Mouse (Mus musculus): Measurements from ENCODE around the gene Haspin. TPM values are rescaled to one million over a fixed set of nuclear protein-coding genes. Genes with fewer than 3 reads are reported as not detected.

The Haspin gene
- polyA plus RNA-seq, 1 experiment from 2014 or later: 5.3 TPM

GRCm38 (mm10) chr11:73087700-73088480 is 50.2 kb downstream of the Haspin start:
- H3K4me3 ChIP-seq (ENCODE audit: low read depth, low read length): no peak overlapping the region
- ATAC-seq (no peak), DNase-seq (no peak)
- H3K36me3 ChIP-seq (replicated peaks; ENCODE audit: insufficient read depth, low read length): no peaks in the 10 kb centered on the region
- H3K27ac ChIP-seq (ENCODE audit: low read depth): no peak overlapping the region
- WGBS (ENCODE audit: insufficient replicate concordance): 57% methylated on average over 6 of the region's 6 CpGs
- no peaks in the 10 kb centered on the region for H3K27me3 ChIP-seq (ENCODE audit: insufficient read depth, low read length)
- no peak for TF ChIP-seq EP300 (IDR thresholded peaks at IDR 0.05; ENCODE audit: low read depth)
- no peak for TF ChIP-seq CTCF (IDR thresholded peaks at IDR 0.05; ENCODE audit: low read depth)
- H3K9ac ChIP-seq (replicated peaks): no peak overlapping the region
- peaks cover 13% of the 10 kb centered on the region for H3K4me1 ChIP-seq (ENCODE audit: insufficient read depth)
- no peaks in the 10 kb centered on the region for H3K9me3 ChIP-seq (ENCODE audit: low read length)
- H3K4me2 ChIP-seq (ENCODE audit: low read depth, low read length): no peak overlapping the region

Other genes with a start within 250 kb of the Haspin start
- gene Atp2a3, start 177.1 kb downstream of the Haspin start, polyA plus RNA-seq (2015; fragmentation: Nextera tagmentation; extraction: Ambion mirVana): 13.5 and 14.6 TPM in 2 replicates
- 7.0 and 7.9 TPM in 2 replicates for gene P2rx1, start 139.2 kb downstream of the Haspin start, polyA plus RNA-seq (2015; fragmentation: Nextera tagmentation; extraction: Ambion mirVana)
- gene Camkk1, start 119.3 kb downstream of the Haspin start, polyA plus RNA-seq (2015; fragmentation: Nextera tagmentation; extraction: Ambion mirVana): 0.76 and 0.78 TPM in 2 replicates
- gene Ncbp3, start 90.5 kb downstream of the Haspin start, polyA plus RNA-seq (2015; fragmentation: Nextera tagmentation; extraction: Ambion mirVana): 2.7 TPM in 2 replicates
- 0.24 and 0.33 TPM in 2 replicates for gene Itgae, start 47.7 kb downstream of the Haspin start, polyA plus RNA-seq (2015; fragmentation: Nextera tagmentation; extraction: Ambion mirVana)
- gene P2rx5, start 22.1 kb upstream of the Haspin start, polyA plus RNA-seq (2015; fragmentation: Nextera tagmentation; extraction: Ambion mirVana): 0.11 and 0.21 TPM in 2 replicates
- 169 and 174 TPM in 2 replicates for gene Emc6, start 38.7 kb upstream of the Haspin start, polyA plus RNA-seq (2015; fragmentation: Nextera tagmentation; extraction: Ambion mirVana)
- 32.7 and 35.6 TPM in 2 replicates for gene Tax1bp3, start 38.8 kb upstream of the Haspin start, polyA plus RNA-seq (2015; fragmentation: Nextera tagmentation; extraction: Ambion mirVana)
- 7.3 and 8.4 TPM in 2 replicates for gene Ctns, start 60.7 kb upstream of the Haspin start, polyA plus RNA-seq (2015; fragmentation: Nextera tagmentation; extraction: Ambion mirVana)
- gene Shpk, start 61.2 kb upstream of the Haspin start, polyA plus RNA-seq (2015; fragmentation: Nextera tagmentation; extraction: Ambion mirVana): 8.1 and 8.2 TPM in 2 replicates
- gene Trpv1, start 96.0 kb upstream of the Haspin start, polyA plus RNA-seq (2015; fragmentation: Nextera tagmentation; extraction: Ambion mirVana): 0.07 TPM in 2 replicates
- gene Trpv3, start 129.1 kb upstream of the Haspin start, polyA plus RNA-seq (2015; fragmentation: Nextera tagmentation; extraction: Ambion mirVana): 0.02 and 0.05 TPM in 2 replicates
- 9.1 and 10.2 TPM in 2 replicates for gene Aspa, start 191.3 kb upstream of the Haspin start, polyA plus RNA-seq (2015; fragmentation: Nextera tagmentation; extraction: Ambion mirVana)
- 0.06 TPM in 1 of 2 replicates, not detected in the other for gene Gm49340, start 191.4 kb upstream of the Haspin start, polyA plus RNA-seq (2015; fragmentation: Nextera tagmentation; extraction: Ambion mirVana)
- gene Spata22, start 191.4 kb upstream of the Haspin start, polyA plus RNA-seq (2015; fragmentation: Nextera tagmentation; extraction: Ambion mirVana): 3.1 and 3.9 TPM in 2 replicates
- 0.24 TPM in 1 of 2 replicates, not detected in the other for gene Olfr20, start 212.5 kb upstream of the Haspin start, polyA plus RNA-seq (2015; fragmentation: Nextera tagmentation; extraction: Ambion mirVana)
- gene Olfr376, start 233.0 kb upstream of the Haspin start, polyA plus RNA-seq (2015; fragmentation: Nextera tagmentation; extraction: Ambion mirVana): not detected in 2 replicates

All from liver, postnatal 0 days (tissue).